Mouse (Mus musculus) neutrophil, adult 5-6 weeks (primary cell): ENCODE data around the gene Rnaseh1. TPM values are rescaled to one million over a fixed set of nuclear protein-coding genes. Genes with fewer than 3 reads are reported as not detected.
A peak's percentile ranks its signal among the peaks of the same experiment; 100 is the strongest.

ENCODE experiments used
- ATAC-seq: fragments of 151-379, 151-347 bp; 2 replicates; pipeline ENCODE4 v1.8.0; 2017; ENCODE audit warnings: mild to moderate bottlenecking, moderate TSS enrichment; ENCODE audit not compliant: insufficient number of reproducible peaks, poor library complexity, low FRiP score, severe bottlenecking; ENCODE audit errors: extremely low read depth
- total RNA-seq: library from RNA; stranded (forward); fragments of 200-1000 nt; gene quantifications from 2 replicates; pipeline ENCODE4 v1.2.3, GENCODE M21; 2017

Rnaseh1 gene
- total RNA-seq, 1 experiment from 2014 or later, result 18.0 TPM

DNA sequence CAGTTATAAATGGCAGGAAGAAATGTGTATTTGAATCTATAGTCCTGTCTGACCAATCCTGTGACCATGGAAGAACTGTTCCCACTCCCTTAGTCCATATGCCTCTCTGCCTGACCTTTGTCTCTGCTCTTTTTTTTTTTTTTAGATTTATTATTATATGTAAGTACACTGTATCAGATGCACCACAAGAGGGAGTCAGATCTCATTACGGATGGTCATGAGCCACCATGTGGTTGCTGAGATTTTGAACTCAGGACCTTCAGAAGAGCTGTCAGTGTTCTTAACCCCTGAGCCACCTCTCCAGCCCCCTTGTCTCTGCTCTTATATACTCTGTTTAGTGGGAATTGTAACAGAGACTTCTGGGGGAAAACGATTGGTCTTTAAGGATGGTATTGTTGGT, 10.6 kb upstream of the Rnaseh1 start:
- no peak for ATAC-seq

DNA sequence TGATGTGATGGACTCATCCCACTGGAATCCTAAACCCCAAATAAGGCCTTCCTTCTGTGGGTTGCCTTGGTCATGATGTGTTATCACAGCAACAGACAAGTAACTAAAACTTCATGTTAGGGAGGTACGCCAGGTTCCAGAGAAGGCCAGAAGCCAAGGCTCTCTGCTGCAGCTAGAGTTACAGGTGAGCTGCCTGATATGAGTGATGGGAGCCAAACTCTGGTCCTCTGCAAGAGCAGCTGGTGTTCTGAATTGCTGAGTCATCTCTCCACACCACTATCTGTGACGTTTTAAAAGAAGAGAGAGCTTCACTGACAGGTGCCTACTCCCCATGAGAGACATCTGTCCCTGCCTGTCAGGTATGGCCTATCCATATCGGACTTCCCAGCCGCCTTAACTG, 13.2 kb downstream of the Rnaseh1 start:
- ATAC-seq, result no peak

DNA sequence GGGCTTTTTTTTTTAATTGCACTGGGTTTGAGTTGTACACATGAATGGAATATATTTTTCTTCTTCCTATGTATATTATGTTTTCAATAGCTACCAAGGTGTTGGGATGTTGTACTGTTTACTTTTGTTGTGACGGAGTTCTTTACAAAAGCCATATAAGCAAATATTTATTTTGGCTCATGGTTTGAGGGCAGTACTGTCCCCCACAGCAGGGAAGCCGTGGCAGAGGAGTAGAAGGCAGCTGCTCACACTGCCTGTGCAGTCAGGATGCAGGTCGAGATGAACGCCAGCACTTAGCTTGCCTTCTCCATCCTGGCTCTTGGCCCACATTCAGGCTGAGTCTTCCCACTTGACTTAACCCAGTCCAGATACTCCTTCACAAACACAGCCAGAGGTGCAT, 17.3 kb downstream of the Rnaseh1 start:
- no peak for ATAC-seq

DNA sequence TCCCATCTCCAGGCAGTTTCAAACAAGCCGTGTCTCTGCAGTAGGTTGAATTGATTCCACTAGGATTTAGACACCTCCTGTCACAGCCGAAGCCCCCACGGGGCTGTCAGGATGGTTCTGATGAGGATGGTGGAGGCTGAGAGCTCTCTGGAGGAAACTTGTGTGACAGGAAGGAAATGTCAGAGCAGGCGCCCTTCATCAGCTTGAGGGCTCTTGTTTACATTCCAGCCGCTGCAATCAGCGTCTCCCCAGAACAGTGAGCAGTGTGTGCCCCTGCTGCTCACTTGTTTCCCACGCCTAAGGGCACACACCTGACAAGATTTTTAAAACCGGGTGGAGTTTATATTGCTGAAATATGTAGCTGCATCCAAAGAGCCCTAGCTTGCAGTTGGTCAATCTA, 17.9 kb downstream of the Rnaseh1 start:
- no peak for ATAC-seq

DNA sequence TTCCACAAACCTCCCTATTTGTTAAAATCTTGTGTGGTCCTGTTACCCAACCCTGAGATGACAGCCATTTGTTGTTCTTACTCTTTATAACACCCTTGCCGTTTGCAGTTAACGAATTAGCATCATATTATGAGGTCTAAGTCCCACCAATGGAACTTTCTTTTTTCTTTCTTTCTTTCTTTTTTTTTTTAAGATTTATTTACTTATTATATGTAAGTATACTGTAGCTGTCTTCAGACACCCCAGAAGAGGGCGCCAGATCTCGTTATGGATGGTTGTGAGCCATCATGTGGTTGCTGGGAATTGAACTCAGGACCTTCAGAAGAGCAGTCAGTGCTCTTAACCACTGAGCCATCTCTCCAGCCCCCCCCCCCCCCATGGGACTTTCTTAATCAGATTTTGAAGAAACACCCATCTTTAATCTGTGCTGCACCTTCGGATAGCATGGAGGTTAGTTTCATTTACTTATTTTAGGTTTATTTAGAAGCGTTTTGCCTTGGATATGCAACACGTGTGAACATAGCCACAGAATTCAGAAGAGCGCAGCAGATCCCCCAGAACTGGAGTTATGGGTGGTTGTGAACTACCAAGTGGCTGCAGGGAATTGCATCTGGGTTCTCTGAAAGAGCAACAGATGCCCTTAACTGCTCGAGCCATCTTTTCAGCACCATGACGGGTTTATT, 24.8 kb downstream of the Rnaseh1 start:
- ATAC-seq, result no peak

DNA sequence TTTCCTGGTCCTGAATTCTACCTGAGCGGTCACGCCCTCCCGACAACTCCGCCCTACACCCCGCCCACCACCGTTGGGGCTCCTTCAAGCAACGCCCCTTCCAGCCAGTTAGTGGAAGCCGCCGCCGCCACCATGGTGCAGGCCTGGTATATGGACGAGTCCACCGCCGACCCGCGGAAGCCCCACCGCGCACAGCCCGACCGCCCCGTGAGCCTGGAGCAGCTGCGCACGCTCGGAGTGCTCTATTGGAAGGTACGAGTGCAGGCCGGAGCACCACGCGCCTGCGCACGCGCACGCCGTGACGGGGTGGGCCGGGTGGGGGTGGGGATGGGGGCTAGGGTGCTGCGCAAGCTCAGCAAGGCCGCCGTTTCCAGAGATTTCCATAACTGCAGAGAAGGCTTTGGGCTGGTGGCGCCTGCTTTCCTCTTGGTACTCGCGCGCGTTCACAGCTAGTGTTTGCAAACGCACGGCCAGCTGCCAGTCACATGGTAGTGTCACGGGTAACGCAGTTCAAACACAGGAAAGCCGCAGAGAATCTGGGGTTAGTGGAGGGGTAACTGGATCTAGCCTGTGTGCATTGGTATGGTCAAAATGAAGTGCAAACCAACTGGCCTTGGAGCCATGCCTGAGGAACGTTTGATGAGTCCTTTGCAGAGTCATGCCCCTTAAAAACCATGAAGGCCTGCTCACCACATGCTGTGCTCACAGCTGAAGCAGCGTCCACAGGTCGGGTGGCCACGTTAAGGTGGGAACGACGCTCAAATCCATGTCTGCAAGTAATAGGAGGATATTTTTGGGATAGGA, 25.9 kb downstream of the Rnaseh1 start, which contains the start of gene Adi1:
Gene Adi1 (plus strand): TSS at position 111 of the 804 bp plus-strand sequence.
- ATAC-seq, result peak; percentile 86

DNA sequence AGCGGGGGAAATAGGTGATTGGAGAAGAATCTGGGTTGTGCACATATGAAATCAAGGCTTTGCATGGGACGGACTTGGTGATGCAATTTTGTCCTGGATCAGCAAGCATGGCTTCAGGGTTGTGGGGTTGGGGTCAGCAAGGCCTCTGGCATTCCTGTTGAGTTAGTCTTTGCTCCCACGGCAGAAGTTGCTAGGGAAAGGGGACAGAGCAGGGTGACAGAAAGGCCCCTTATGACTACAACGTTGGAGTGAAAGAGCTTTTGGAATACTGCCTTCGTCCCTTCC, 26.5 kb downstream of the Rnaseh1 start:
- no peak for ATAC-seq

DNA sequence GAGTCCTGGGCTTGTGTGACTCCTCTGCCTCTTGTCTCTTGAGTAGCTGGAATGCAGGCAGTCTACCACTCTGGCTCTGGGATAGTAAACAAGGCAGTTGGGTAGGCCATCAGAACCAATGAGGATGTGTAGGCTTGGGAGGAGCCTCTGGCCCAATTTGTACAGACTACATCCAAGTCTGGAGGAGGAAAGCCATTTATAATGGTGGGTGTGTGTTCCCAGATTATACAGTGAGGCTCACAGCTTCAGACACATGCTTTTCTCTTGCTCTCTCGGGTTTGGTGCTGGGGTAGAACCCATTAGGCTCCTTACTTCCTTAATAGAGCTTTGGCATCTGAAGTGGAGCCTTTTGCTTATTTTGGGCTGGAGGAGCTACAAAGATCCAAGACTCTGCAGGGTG, 35.3 kb downstream of the Rnaseh1 start:
- no peak for ATAC-seq

DNA sequence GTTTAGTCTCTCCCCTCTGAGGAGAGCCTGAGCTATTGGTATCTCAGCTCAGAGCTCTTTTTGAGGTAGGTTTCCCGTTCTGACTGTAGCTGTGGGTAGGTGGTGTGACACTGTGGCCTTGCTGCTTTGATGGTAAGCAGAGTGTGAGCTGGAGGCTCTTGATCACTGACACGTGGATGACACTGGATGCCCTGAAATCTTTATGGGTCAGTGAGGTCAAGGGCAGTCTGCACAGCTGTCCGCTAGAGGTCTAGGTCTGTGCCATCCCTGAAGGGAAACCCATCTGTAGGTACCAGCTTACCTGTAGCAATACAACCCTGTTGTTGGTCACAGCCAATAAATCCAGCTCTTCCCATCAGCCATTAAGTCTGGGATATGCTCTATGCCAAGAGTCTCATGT, 36.4 kb downstream of the Rnaseh1 start:
- no peak for ATAC-seq

DNA sequence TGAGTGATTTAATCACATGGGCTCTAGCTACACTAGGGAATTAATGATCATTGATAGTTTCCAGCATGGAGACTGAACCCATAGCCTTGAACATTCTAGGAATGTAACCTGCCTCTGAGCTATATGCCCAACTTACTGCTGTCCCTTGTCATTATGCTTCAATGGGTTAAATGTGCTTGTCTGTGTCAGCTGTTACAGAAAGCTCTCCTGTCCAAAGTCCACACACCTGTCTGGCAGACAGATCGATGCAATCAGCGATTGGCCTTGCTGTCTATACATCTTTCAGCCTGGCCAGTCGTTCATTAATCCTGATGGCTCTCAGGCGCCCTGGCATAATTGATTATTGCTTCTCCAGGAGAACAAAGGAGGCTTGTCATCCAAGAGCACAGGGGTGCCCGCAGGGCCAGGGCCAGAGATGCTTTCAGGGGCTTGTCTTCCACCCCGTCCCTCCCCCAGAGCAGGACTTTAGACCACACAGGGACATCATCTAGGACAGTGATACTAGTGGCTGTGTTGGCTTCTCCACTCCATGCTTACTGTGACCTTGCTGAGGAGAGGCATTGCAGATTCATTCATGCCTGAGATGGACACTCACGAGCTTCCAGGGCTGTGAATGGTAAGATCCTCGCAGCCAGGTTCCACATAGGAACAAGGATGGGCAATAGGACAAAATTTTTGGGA, 36.9 kb downstream of the Rnaseh1 start:
- no peak for ATAC-seq

DNA sequence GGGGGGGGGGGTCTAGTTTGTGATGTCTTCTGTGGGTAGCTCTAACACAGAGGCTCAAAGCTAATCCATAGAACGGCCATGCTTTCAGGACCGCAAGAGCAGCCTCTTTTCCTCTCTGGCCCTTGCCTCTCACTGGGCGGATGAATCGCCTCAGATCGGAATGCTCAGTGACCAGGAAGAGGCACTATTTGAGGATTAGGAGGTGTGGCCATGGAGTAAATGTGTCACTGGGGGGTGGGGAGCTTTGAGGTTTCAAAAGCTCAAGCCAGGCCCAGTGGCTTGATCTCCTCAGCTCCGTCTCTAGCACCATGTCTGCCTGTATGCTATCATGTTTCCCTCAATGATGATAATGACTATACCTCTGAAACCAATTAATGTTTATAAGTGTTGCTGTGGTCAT, 39.6 kb downstream of the Rnaseh1 start:
- no peak for ATAC-seq

DNA sequence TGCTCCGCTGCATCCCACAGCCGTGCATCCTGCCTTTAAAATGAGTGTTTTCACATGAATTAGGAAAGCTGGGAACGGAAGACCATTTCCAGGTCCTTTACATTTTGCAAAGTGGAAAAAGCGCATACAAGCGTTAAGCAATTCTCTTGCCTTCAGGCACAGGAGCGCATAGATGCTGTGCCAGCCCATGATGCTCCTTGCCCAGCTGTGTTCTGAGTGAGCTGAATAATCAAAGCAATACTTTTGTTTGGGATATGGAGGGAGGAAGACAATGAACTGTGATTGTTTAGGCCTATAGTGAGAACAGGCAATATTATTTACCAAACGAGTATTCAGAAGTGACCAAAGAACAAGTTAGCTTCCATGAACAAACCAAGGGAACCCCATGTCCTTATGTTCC, 41.3 kb downstream of the Rnaseh1 start:
- no peak for ATAC-seq

DNA sequence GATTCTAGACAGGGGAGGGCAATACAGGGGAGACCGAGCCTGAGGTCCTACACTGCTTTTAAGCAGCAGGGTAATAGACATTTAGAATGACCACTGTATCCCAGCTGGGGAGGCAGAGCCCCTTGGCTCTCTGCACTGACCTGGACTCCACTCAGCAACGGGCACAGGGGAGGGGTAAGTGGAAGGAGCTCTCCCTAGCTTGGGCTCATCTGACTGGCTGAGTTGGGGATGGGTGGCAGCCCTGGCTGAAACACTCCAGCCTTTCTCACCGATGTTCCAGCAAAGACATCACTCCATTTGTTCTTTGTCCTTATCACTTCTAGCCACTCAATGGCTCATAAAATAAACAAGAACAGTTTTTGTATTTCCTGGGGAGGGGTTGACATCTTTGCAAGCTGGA, 44.3 kb downstream of the Rnaseh1 start:
- ATAC-seq, result no peak

DNA sequence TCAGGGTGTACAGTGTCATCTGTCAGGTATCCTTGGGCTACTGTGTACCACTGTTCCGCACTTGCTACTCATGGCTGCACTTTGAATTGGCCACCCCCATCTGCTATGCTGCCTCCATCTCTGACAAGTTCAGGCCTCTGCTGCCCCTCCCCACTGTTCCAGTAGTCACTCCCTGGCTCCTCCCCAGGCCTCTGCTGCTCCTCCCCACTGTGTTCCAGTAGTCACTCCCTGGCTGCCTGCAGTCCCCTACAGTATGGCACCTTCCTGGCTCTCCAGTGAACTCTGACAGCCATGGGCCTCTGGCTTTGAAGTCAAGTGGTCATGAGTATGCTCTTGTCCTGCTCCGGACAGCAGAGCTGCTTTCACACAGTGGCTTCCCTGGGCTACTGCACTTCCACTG, 44.8 kb downstream of the Rnaseh1 start:
- ATAC-seq, result no peak

DNA sequence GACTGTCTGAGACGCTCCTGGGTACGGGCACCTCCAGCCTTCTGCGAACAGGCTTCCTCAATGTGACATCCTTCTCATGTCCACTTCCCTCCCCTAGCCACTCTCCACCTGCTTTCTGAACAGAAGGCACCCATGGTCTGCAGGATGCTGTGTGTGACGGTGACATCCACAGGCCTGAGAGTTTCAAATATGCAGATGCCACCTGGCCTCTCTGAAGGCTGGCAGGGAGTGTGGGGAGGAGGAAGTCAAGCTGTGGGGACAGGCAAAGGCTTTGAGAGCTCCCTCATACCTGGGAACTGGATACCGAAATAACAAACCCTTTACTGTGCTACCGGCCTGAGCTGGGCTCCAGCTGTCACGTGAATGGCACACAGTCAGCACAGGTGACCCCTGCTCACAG, 45.4 kb downstream of the Rnaseh1 start:
- ATAC-seq, result no peak

DNA sequence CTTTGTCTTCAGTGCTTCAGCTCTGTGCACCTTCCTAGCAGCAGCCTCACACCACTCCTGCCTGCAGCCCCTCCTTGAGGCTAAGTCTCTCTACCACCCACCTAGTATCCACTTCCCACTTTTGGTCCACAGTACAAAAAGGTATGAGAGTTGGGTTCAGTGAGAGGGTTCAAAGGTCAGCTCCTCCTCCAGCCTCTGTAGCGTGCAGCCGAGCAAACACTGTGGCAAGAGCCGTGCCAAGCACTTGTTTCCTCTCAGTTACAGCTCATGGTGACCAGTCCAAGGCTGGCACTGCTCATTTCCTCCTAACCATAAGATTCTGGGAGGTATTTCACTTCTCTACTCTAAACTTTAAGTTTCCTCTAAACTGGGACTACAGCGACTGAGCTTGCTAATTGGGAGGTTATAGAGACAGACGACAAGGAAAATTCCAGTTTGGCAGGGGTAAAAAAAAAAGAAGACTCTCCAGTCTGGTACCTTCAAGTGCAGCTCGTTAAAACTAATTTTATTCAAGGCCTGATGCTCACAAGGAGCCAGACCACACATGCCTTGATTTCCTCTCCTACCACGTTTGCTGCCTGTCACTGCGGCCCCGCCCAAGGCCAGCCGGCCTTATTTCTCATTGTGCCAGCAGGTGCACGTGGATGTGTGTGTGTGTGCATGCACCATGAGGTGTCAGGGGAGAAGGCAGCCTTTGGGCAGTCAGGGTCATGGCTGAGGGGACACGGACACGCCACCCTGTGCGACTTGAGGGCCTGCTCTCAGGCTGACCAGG, 48.6 kb downstream of the Rnaseh1 start:
- ATAC-seq, result no peak

DNA sequence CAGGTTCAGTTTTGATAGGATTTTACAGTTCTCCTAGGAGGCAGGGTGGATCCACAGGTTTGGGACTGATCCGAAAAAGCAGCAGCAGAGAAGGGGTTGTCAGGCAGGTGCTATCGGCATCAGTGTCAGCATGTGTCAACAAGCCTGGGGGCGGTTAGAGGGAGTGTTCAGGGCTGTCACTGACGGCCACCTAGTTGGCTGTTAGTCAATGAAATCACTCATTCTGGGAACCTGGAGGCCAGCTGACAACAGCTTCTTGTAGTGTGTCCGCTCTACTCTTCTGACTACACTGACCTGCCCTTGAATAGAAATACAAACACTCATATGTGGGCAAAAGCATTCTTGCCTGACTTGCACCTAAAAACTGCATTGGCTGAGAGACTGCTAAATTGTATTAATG, 49.7 kb downstream of the Rnaseh1 start:
- ATAC-seq, result no peak

DNA sequence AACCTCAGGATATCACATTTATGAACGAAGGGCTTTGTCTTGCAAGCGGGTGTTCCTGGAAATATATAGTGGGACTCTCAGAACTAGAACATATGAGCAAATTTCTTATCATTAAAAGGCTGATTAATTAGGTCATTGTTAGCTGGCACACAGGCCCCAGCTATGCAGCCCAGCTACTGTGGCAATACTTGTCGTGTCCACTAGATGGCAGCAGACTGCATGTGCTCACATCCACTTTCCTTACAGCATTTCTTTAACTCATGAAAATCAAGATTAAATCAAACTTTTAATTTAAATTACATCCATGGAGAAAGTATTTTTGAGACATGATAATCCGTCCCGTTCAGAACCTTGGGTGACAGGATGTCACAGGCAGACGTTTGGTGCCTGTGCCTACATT, 50.3 kb downstream of the Rnaseh1 start:
- peak; percentile 39; the same call in 1 of the 2 replicates for ATAC-seq

DNA sequence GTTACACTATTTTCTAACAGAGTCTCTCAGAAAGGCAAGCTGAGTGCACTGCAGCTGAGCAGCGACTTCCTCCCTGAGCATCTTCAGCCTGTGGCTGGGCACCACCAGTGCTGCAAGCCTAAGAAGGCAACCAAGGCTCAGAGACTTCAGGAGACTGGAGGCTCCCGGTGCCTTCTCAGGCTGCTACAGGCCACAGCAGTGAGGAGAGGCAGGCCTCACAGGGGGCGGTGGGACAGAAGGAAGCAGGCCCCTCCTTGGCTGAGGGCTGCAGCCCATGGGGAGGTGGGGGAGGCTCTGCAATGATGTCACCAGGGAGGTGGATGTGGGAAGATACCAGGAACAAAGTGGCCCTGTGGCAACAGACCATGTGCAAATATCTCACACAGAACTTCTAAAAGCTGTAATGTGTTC, 50.7 kb downstream of the Rnaseh1 start:
- ATAC-seq, result no peak
